Mouse (Mus musculus) stomach, embryonic 15.5 days (tissue): ENCODE measurements around the gene Lsm12. TPM values are rescaled to one million over a fixed set of nuclear protein-coding genes. Genes with fewer than 3 reads are reported as not detected.
A peak's percentile ranks its signal among the peaks of the same experiment; 100 is the strongest.

Experiments used
- ATAC-seq: fragments of 200-750 bp; cut with Nextera tagmentation; 2 replicates; pipeline ENCODE4 v1.8.0; 2017; ENCODE audit warnings: low read depth, moderate number of reproducible peaks, moderate TSS enrichment; ENCODE audit not compliant: insufficient read depth, low FRiP score
- H3K27ac ChIP-seq: fragments of 300-500 bp; sonication (generic); 2 replicates; pipeline ENCODE4 v1.5.1; 2015; ENCODE audit warnings: mild to moderate bottlenecking, inconsistent platforms
- H3K27me3 ChIP-seq: fragments of 300-500 bp; sonication (generic); replicated peaks from 2 replicates; pipeline ENCODE4 v1.6.1; 2015; ENCODE audit warnings: inconsistent platforms
- H3K36me3 ChIP-seq: fragments of 300-500 bp; sonication (generic); 2 replicates; pipeline ENCODE4 v1.6.1; 2015; ENCODE audit warnings: inconsistent platforms
- H3K4me1 ChIP-seq: fragments of 300-500 bp; sonication (generic); 2 replicates; pipeline ENCODE4 v1.6.1; 2015; ENCODE audit warnings: inconsistent platforms
- H3K4me2 ChIP-seq: fragments of 300-500 bp; sonication (generic); 2 replicates; pipeline ENCODE4 v1.6.1; 2015; ENCODE audit warnings: mild to moderate bottlenecking, inconsistent platforms
- H3K4me3 ChIP-seq: fragments of 300-500 bp; sonication (generic); replicated peaks from 2 replicates; pipeline ENCODE4 v1.5.1; 2015; ENCODE audit warnings: inconsistent platforms
- H3K9ac ChIP-seq: fragments of 300-500 bp; sonication (generic); 2 replicates; pipeline ENCODE4 v1.6.1; 2015; ENCODE audit warnings: inconsistent platforms
- H3K9me3 ChIP-seq: fragments of 300-500 bp; sonication (generic); 2 replicates; pipeline ENCODE4 v1.6.1; 2016; ENCODE audit warnings: inconsistent platforms
- WGBS: fragments of 180-500 bp; shearing (Covaris S2); methylation state at CpG from one replicate; pipeline ENCODE4 v1.1.7; 2015; 5-methylcytosine and 5-hydroxymethylcytosine counted together
- polyA plus RNA-seq: library from polyadenylated mRNA; unstranded; fragments of >200 nt; fragmentation: Nextera tagmentation; extraction: Ambion mirVana; gene quantifications from 2 replicates; pipeline ENCODE4 v1.2.1, GENCODE M21; 2015

The Lsm12 gene
- polyA plus RNA-seq, 1 experiment from 2014 or later, result 110 TPM

- no peak for ATAC-seq
- H3K4me3 ChIP-seq, result no peak overlapping the region
- no peaks in the 10 kb centered on the region for H3K9me3 ChIP-seq
- H3K9ac ChIP-seq, result no peak overlapping the region
- H3K27ac ChIP-seq, result peak overlapping the region; percentile 26; the same call in 1 of the 2 replicates
- H3K27me3 ChIP-seq, result no peaks in the 10 kb centered on the region
- peaks cover 73% of the 10 kb centered on the region for H3K4me1 ChIP-seq
- WGBS, result 39% methylated on average over 10 of the region's 10 CpGs
- peak overlapping the region; percentile 20 for H3K4me2 ChIP-seq
- no peaks in the 10 kb centered on the region for H3K36me3 ChIP-seq
These were observed 29.5 kb upstream of the Lsm12 start for GRCm38 (mm10) chr11:102214430-102215156.

GRCm38 (mm10) chr11:102211936-102212341 lies 26.8 kb upstream of the Lsm12 start:
- no peak for ATAC-seq
- H3K27me3 ChIP-seq, result no peaks in the 10 kb centered on the region
- H3K4me2 ChIP-seq, result no peak overlapping the region
- H3K4me1 ChIP-seq, result peaks cover 65% of the 10 kb centered on the region
- 45% methylated on average over 18 of the region's 18 CpGs for WGBS
- no peaks in the 10 kb centered on the region for H3K36me3 ChIP-seq
- no peaks in the 10 kb centered on the region for H3K9me3 ChIP-seq
- no peak overlapping the region for H3K9ac ChIP-seq
- H3K4me3 ChIP-seq, result no peak overlapping the region
- H3K27ac ChIP-seq, result no peak overlapping the region; the same call in 1 of the 2 replicates

- ATAC-seq, result no peak
- H3K36me3 ChIP-seq, result 0 out of 2 replicates have a peak, but pooled peaks cover 2% of the 10 kb centered on the region
- H3K4me1 ChIP-seq, result peaks cover 57% of the 10 kb centered on the region
- H3K9me3 ChIP-seq, result no peaks in the 10 kb centered on the region
- H3K4me3 ChIP-seq, result no peak overlapping the region
- no peak overlapping the region for H3K4me2 ChIP-seq
- 28% methylated on average over 5 of the region's 5 CpGs for WGBS
- no peaks in the 10 kb centered on the region for H3K27me3 ChIP-seq
- H3K9ac ChIP-seq, result no peak overlapping the region
- no peak overlapping the region for H3K27ac ChIP-seq
These were observed 25.9 kb upstream of the Lsm12 start for GRCm38 (mm10) chr11:102211011-102211410.

GRCm38 (mm10) chr11:102210185-102210584 lies 25.1 kb upstream of the Lsm12 start:
- peaks cover 49% of the 10 kb centered on the region for H3K4me1 ChIP-seq
- H3K4me3 ChIP-seq, result no peak overlapping the region
- no peaks in the 10 kb centered on the region for H3K9me3 ChIP-seq
- H3K4me2 ChIP-seq, result no peak overlapping the region
- no peaks in the 10 kb centered on the region for H3K27me3 ChIP-seq
- ATAC-seq, result no peak
- H3K27ac ChIP-seq, result no peak overlapping the region
- WGBS, result 69% methylated on average over 3 of the region's 3 CpGs
- H3K9ac ChIP-seq, result no peak overlapping the region
- H3K36me3 ChIP-seq, result 0 out of 2 replicates have a peak, but pooled peaks cover 2% of the 10 kb centered on the region

- Histone ChIP-seq H3K4me3 (no peak overlapping the region), H3K4me2 (no peak overlapping the region), H3K36me3 (0 out of 2 replicates have a peak, but pooled peaks cover 2% of the 10 kb centered on the region), H3K27ac (no peak overlapping the region), H3K27me3 (no peaks in the 10 kb centered on the region), H3K4me1 (peaks cover 45% of the 10 kb centered on the region), H3K9ac (no peak overlapping the region), H3K9me3 (no peaks in the 10 kb centered on the region)
- WGBS, result 32% methylated on average over 2 of the region's 2 CpGs
- ATAC-seq, result no peak
These were observed 24.6 kb upstream of the Lsm12 start for GRCm38 (mm10) chr11:102209742-102210141.

DNA sequence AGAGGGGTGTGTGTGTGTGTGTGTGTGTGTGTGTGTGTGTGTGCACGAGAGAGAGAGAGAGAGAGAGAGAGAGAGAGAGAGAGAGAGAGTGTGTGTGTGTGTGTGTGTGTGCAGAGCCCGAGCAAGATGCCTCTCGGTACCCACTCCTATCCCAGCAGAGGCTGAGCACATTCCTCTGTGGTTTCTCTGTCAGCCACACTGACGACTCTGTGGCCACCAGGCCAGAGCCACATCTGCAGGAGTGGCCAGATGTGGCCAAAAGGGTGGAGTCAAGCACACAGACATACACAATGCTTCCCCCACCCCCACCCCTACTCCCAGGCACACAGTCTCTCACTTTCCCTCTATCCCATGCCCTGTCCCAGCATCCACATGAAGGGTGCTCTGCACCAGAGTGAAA lies 23.8 kb upstream of the Lsm12 start:
- Histone ChIP-seq H3K9me3 (no peaks in the 10 kb centered on the region), H3K27me3 (no peaks in the 10 kb centered on the region), H3K4me3 (no peak overlapping the region), H3K27ac (no peak overlapping the region), H3K4me1 (peaks cover 36% of the 10 kb centered on the region), H3K9ac (no peak overlapping the region), H3K4me2 (no peak overlapping the region), H3K36me3 (0 out of 2 replicates have a peak, but pooled peaks cover 8% of the 10 kb centered on the region)
- no peak for ATAC-seq
- WGBS, result 33% methylated on average over 3 of the region's 4 CpGs

GRCm38 (mm10) chr11:102207825-102208777 lies 23.0 kb upstream of the Lsm12 start:
- Histone ChIP-seq H3K4me1 (peaks cover 29% of the 10 kb centered on the region), H3K27me3 (no peaks in the 10 kb centered on the region), H3K4me3 (no peak overlapping the region), H3K4me2 (peak overlapping the region; percentile 2; the same call in 1 of the 2 replicates), H3K36me3 (peaks cover 14% of the 10 kb centered on the region; the same call in 1 of the 2 replicates), H3K9ac (no peak overlapping the region), H3K9me3 (no peaks in the 10 kb centered on the region), H3K27ac (peak overlapping the region; percentile 63)
- 0 out of 2 replicates have a peak, but pooled peaks have one; percentile 4 for ATAC-seq
- WGBS, result 45% methylated on average over 11 of the region's 11 CpGs

DNA sequence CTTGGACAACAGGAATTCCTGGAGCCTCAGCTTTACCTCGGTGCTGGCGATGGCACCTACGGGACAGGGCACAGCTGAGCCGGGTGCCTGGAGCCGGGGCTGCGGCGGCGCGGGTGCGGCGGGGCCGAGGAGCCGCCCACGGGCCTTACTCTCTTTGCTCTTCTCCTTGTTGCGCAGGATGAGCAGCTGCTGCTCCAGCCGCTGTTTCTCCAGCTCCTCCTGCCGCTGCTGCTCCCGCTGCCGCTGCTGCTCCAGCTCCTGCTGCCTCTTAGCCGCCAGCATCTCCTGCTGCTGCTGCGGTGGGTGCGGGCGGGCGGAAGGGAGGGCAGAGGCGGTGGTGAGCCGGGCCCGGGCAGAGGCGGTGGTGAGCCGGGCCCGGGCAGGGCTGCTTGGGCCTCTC lies 21.4 kb upstream of the Lsm12 start:
- 84% methylated on average over 30 of the region's 30 CpGs for WGBS
- ATAC-seq, result no peak

GRCm38 (mm10) chr11:102201408-102201821 lies 16.3 kb upstream of the Lsm12 start:
- H3K4me1 ChIP-seq, result no peaks in the 10 kb centered on the region
- peaks cover 59% of the 10 kb centered on the region for H3K36me3 ChIP-seq
- no peak overlapping the region for H3K4me2 ChIP-seq
- H3K27ac ChIP-seq, result no peak overlapping the region
- no peak overlapping the region for H3K9ac ChIP-seq
- ATAC-seq, result 0 out of 2 replicates have a peak, but pooled peaks have one; percentile 28
- H3K9me3 ChIP-seq, result no peaks in the 10 kb centered on the region
- no peaks in the 10 kb centered on the region for H3K27me3 ChIP-seq
- no peak overlapping the region for H3K4me3 ChIP-seq
- 70% methylated on average over 12 of the region's 12 CpGs for WGBS

More for the DNA sequence above, 21.4 kb upstream of the Lsm12 start:
- Histone ChIP-seq H3K27me3 (no peaks in the 10 kb centered on the region), H3K27ac (no peak overlapping the region), H3K4me3 (no peak overlapping the region), H3K4me1 (peaks cover 24% of the 10 kb centered on the region), H3K9me3 (no peaks in the 10 kb centered on the region), H3K4me2 (no peak overlapping the region), H3K9ac (no peak overlapping the region), H3K36me3 (peaks cover 22% of the 10 kb centered on the region)

GRCm38 (mm10) chr11:102199856-102200255 lies 14.8 kb upstream of the Lsm12 start:
- Histone ChIP-seq H3K9me3 (no peaks in the 10 kb centered on the region), H3K36me3 (peaks cover 70% of the 10 kb centered on the region), H3K4me3 (no peak overlapping the region), H3K4me2 (no peak overlapping the region), H3K27me3 (no peaks in the 10 kb centered on the region), H3K4me1 (no peaks in the 10 kb centered on the region), H3K27ac (no peak overlapping the region), H3K9ac (no peak overlapping the region)
- ATAC-seq, result no peak
- 56% methylated on average over 9 of the region's 9 CpGs for WGBS

DNA sequence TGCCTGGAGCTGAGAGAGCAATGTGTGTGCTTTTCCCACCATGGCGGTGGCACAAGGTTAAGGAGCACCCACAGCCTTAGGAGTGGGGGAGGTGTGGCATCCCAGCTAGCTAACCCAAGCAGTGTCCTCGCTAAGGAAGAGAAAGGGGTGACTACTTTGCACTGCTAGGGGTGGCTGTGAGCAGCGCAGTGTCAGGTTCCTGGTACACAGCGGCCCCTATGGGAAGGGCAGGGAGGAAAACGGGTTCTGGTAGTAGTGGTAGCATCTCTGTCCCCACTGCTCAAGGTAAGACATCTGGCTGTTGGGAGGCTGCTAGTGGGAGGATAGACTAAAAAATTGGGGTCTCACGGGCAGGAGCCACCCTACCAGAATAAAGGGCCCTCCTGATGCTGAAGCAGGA lies 13.1 kb upstream of the Lsm12 start:
- no peaks in the 10 kb centered on the region for H3K4me1 ChIP-seq
- ATAC-seq, result no peak
- 65% methylated on average over 6 of the region's 6 CpGs for WGBS
- no peaks in the 10 kb centered on the region for H3K27me3 ChIP-seq
- H3K9ac ChIP-seq, result no peak overlapping the region
- no peak overlapping the region for H3K4me3 ChIP-seq
- no peaks in the 10 kb centered on the region for H3K9me3 ChIP-seq
- no peak overlapping the region for H3K27ac ChIP-seq
- peaks cover 64% of the 10 kb centered on the region for H3K36me3 ChIP-seq
- no peak overlapping the region for H3K4me2 ChIP-seq
